9 mouse cellular contexts compared by ENCODE assay signal in genomic region chr8:121927316-121927715, GRCm38 (mm10). TPM values are rescaled to one million over a fixed set of nuclear protein-coding genes. Genes with fewer than 3 reads are reported as not detected.
DNase-seq lines count a peak whose midpoint lies in the region; ATAC-seq and TF ChIP-seq lines count a peak whose summit lies in the region.
"Had no signal": no experiment of that assay in that cellular context is flagged by ENCODE, and none has a peak within 500 bp of the region (broad histone marks: within the 10 kb centered on the region; RNA-seq: fewer than 3 reads in every experiment).

No protein-coding gene starts in this region.

- H3K9me3 ChIP-seq in heart, embryonic 12.5 days (replicated peaks) = no peaks in the 10 kb centered on the region; the same call in 1 of the 2 replicates
- H3K9me3 ChIP-seq: stomach, embryonic 15.5 days had no signal

- H3K36me3 ChIP-seq in heart, adult 2 months (ENCODE audit: control insufficient read depth, insufficient read depth, low read length) = no peaks in the 10 kb centered on the region
- no peaks in the 10 kb centered on the region for H3K36me3 ChIP-seq in heart, embryonic 12.5 days
- H3K36me3 ChIP-seq: stomach, embryonic 15.5 days had no signal

- no peaks in the 10 kb centered on the region for H3K27me3 ChIP-seq in heart, adult 2 months (ENCODE audit: control insufficient read depth, insufficient read depth, low read length)
- no peaks in the 10 kb centered on the region; the same call in 1 of the 2 replicates for H3K27me3 ChIP-seq in heart, embryonic 12.5 days (replicated peaks)
- H3K27me3 ChIP-seq: stomach, embryonic 15.5 days had no signal

- WGBS in heart, adult 2 months = 29% methylated on average over 8 of the region's 8 CpGs
- 32% methylated on average over 8 of the region's 8 CpGs for WGBS in heart, embryonic 12.5 days

- H3K9ac ChIP-seq in heart, adult 2 months (ENCODE audit: low read depth, low read length) = no peak overlapping the region
- no peak overlapping the region for H3K9ac ChIP-seq in heart, embryonic 12.5 days
- H3K9ac ChIP-seq: stomach, embryonic 15.5 days had no signal

- DNase-seq in heart, adult 2 months = peak; percentile 42 to 56
- peak; percentile 46 to 51 for DNase-seq in B cell, adult 2 months
- DNase-seq in ZHBTc4 (ENCODE audit: low read depth, low spot score) = peak; percentile 80
- peak; percentile 69 for DNase-seq in kidney, adult 9 months
- peak; percentile 77 for DNase-seq in lung, postnatal 36 days
- DNase-seq in thymus, postnatal 0 days (ENCODE audit: low spot score) = peak; percentile 73

- intact Hi-C loops in heart, adult 2 months (cut with DNase I) = loop anchor here (5.0 to 10.0 kb wide), 2 partner anchors 55 to 213 kb away; no protein-coding TSS in a partner anchor

- no peak for ATAC-seq in heart, embryonic 12.5 days (ENCODE audit: insufficient number of reproducible peaks, low FRiP score)
- ATAC-seq in erythroblast, adult 5-6 weeks (replicated peaks; ENCODE audit: low FRiP score, poor library complexity, severe bottlenecking) = peak; percentile 56; the same call in 1 of the 2 replicates

- H3K4me3 ChIP-seq in heart, adult 2 months = no peak overlapping the region
- H3K4me3 ChIP-seq in heart, embryonic 12.5 days = no peak overlapping the region
- H3K4me3 ChIP-seq: stomach, embryonic 15.5 days had no signal

- no peak for TF ChIP-seq POLR2A in heart, adult 2 months (IDR thresholded peaks at IDR 0.05; ENCODE audit: insufficient read depth, low read depth, low read length)

- H3K4me2 ChIP-seq in heart, embryonic 12.5 days = no peak overlapping the region
- H3K4me2 ChIP-seq: stomach, embryonic 15.5 days had no signal

- TF ChIP-seq CTCF in heart, adult 2 months (IDR thresholded peaks at IDR 0.05) = peak; percentile 74

- no peak for TF ChIP-seq EP300 in heart, adult 2 months (IDR thresholded peaks at IDR 0.05; ENCODE audit: insufficient read depth, low read depth, low read length)

- no peak overlapping the region for H3K27ac ChIP-seq in heart, adult 2 months
- H3K27ac ChIP-seq in heart, embryonic 12.5 days (ENCODE audit: poor library complexity, severe bottlenecking) = no peak overlapping the region
- H3K27ac ChIP-seq: stomach, embryonic 15.5 days had no signal

- peaks cover 2% of the 10 kb centered on the region for H3K4me1 ChIP-seq in heart, adult 2 months (ENCODE audit: control insufficient read depth, insufficient read depth, low read length)
- H3K4me1 ChIP-seq in heart, embryonic 12.5 days (replicated peaks) = 0 out of 2 replicates have a peak, but pooled peaks cover under 1% of the 10 kb centered on the region

- no peaks in the 10 kb centered on the region for H3K79me2 ChIP-seq in heart, adult 2 months (replicated peaks; ENCODE audit: control insufficient read depth, insufficient read depth, low read length)

RNA-seq across cellular contexts. Expression of gene Car5a, which starts 17.4 kb away (rescaled TPM):
- total RNA-seq in heart, adult 2 months (2021) = not detected
- polyA plus RNA-seq in heart, adult 2 months (2012; rRNA removed) = not detected in 2 replicates
- polyA plus RNA-seq in heart, embryonic 12.5 days (2016; fragmentation: Nextera tagmentation; extraction: Ambion mirVana) = not detected in 2 replicates
- not detected in 2 replicates for total RNA-seq in erythroblast, adult 5-6 weeks (2015; ENCODE audit: low replicate concordance)
- total RNA-seq in erythroblast, adult 5-6 weeks (2017; ENCODE audit: low replicate concordance) = not detected in 2 replicates
- polyA plus RNA-seq in thymus, postnatal 0 days (2015; fragmentation: Nextera tagmentation; extraction: Ambion mirVana) = 0.13 and 0.22 TPM in 2 replicates

RNA-seq across cellular contexts. Expression of gene Slc7a5, which starts 19.8 kb away (rescaled TPM):
- total RNA-seq in heart, adult 2 months (2021) = 1 to 10 TPM; 3.1 to 4.6 TPM
- polyA plus RNA-seq in heart, adult 2 months (2012; rRNA removed) = 5.0 and 5.2 TPM in 2 replicates
- 22.3 and 24.6 TPM in 2 replicates for polyA plus RNA-seq in heart, embryonic 12.5 days (2016; fragmentation: Nextera tagmentation; extraction: Ambion mirVana)
- total RNA-seq in erythroblast, adult 5-6 weeks (2015; ENCODE audit: low replicate concordance) = 137 and 171 TPM in 2 replicates
- total RNA-seq in erythroblast, adult 5-6 weeks (2017; ENCODE audit: low replicate concordance) = 151 and 182 TPM in 2 replicates
- polyA plus RNA-seq in thymus, postnatal 0 days (2015; fragmentation: Nextera tagmentation; extraction: Ambion mirVana) = 15.0 and 16.7 TPM in 2 replicates

RNA-seq across cellular contexts. Expression of gene Banp, which starts 22.2 kb away (rescaled TPM):
- total RNA-seq in heart, adult 2 months (2021) = 10 to 100 TPM; 13.1 to 26.9 TPM
- 17.9 and 32.1 TPM in 2 replicates for polyA plus RNA-seq in heart, adult 2 months (2012; rRNA removed)
- polyA plus RNA-seq in heart, embryonic 12.5 days (2016; fragmentation: Nextera tagmentation; extraction: Ambion mirVana) = 28.4 and 31.8 TPM in 2 replicates
- total RNA-seq in erythroblast, adult 5-6 weeks (2015; ENCODE audit: low replicate concordance) = 6.1 and 25.0 TPM in 2 replicates
- total RNA-seq in erythroblast, adult 5-6 weeks (2017; ENCODE audit: low replicate concordance) = 20.4 and 45.8 TPM in 2 replicates
- 29.4 and 38.9 TPM in 2 replicates for polyA plus RNA-seq in thymus, postnatal 0 days (2015; fragmentation: Nextera tagmentation; extraction: Ambion mirVana)
